Mouse (Mus musculus): ENCODE results near the gene Rhoh.

- TF ChIP-seq CTCF (IDR thresholded peaks at IDR 0.05), result no peak
- TF ChIP-seq EP300 (IDR thresholded peaks at IDR 0.05), result no peak
These were observed 49.4 kb downstream of the Rhoh start for GRCm38 (mm10) chr5:65910398-65910797.

Measured in lung, postnatal 0 days (tissue).